Mouse (Mus musculus) forebrain, postnatal 0 days (tissue): ENCODE results near the gene Nck1. TPM values are rescaled to one million over a fixed set of nuclear protein-coding genes. Genes with fewer than 3 reads are reported as not detected.
A peak's percentile ranks its signal among the peaks of the same experiment; 100 is the strongest.

Experiments used
- ATAC-seq: fragments of 200-750 bp; cut with Nextera tagmentation; 2 replicates; pipeline ENCODE4 v1.8.0; 2017; ENCODE audit warnings: mild to moderate bottlenecking, moderate library complexity
- DNase-seq: peaks from one replicate; pipeline ENCODE4 v3.0.0-alpha.2; 2015
- H3K27ac ChIP-seq: fragments of 300-500 bp; sonication (generic); 2 replicates; pipeline ENCODE4 v1.5.1; 2014; ENCODE audit warnings: low read depth, mild to moderate bottlenecking, antibody characterized with exemption, low read length, moderate library complexity, mixed read lengths
- H3K27me3 ChIP-seq: fragments of 300-500 bp; sonication (generic); 2 replicates; pipeline ENCODE4 v1.6.1; 2014; ENCODE audit warnings: mild to moderate bottlenecking, low read length, mixed read lengths; ENCODE audit not compliant: insufficient read depth
- H3K36me3 ChIP-seq: fragments of 300-500 bp; sonication (generic); 2 replicates; pipeline ENCODE4 v1.6.1; 2014; ENCODE audit warnings: mild to moderate bottlenecking, moderate library complexity; ENCODE audit not compliant: insufficient read depth
- H3K4me1 ChIP-seq: fragments of 300-500 bp; sonication (generic); 2 replicates; pipeline ENCODE4 v1.6.1; 2014; ENCODE audit warnings: antibody characterized with exemption; ENCODE audit not compliant: insufficient read depth
- H3K4me2 ChIP-seq: fragments of 300-500 bp; sonication (generic); 2 replicates; pipeline ENCODE4 v1.6.1; 2014; ENCODE audit warnings: low read depth, mild to moderate bottlenecking, moderate library complexity
- H3K4me3 ChIP-seq: fragments of 300-500 bp; sonication (generic); 2 replicates; pipeline ENCODE4 v1.5.1; 2014; ENCODE audit warnings: low read depth, low read length, mixed read lengths
- H3K9ac ChIP-seq: fragments of 300-500 bp; sonication (generic); 2 replicates; pipeline ENCODE4 v1.6.1; 2014; ENCODE audit warnings: mild to moderate bottlenecking
- H3K9me3 ChIP-seq: fragments of 300-500 bp; sonication (generic); 2 replicates; pipeline ENCODE4 v1.6.1; 2016; ENCODE audit warnings: low read length
- CTCF ChIP-seq: sonication (generic); IDR thresholded peaks from 2 replicates; pipeline ENCODE4 v1.5.1; 2016; ENCODE audit warnings: antibody characterized with exemption, control low read depth, low read depth
- WGBS: fragments of 180-500 bp; shearing (Covaris S2); extraction: QIAGEN DNeasy Blood & Tissue Kit; methylation state at CpG from one replicate; pipeline ENCODE4 v1.1.7; 2014; 5-methylcytosine and 5-hydroxymethylcytosine counted together
- polyA plus RNA-seq: library from polyadenylated mRNA; unstranded; fragments of >200 nt; fragmentation: Nextera tagmentation; extraction: Ambion mirVana; gene quantifications from 2 replicates; pipeline ENCODE4 v1.2.1, GENCODE M21; 2015
- total RNA-seq: library from RNA; depleted of rRNA; stranded (reverse); fragments of >200 nt; gene quantifications from 2 replicates; pipeline ENCODE4 v1.2.3, GENCODE M21; 2014

Gene Nck1
- total and polyA plus RNA-seq, 2 experiments from 2014 or later: 14.7 to 28.0 TPM

DNA sequence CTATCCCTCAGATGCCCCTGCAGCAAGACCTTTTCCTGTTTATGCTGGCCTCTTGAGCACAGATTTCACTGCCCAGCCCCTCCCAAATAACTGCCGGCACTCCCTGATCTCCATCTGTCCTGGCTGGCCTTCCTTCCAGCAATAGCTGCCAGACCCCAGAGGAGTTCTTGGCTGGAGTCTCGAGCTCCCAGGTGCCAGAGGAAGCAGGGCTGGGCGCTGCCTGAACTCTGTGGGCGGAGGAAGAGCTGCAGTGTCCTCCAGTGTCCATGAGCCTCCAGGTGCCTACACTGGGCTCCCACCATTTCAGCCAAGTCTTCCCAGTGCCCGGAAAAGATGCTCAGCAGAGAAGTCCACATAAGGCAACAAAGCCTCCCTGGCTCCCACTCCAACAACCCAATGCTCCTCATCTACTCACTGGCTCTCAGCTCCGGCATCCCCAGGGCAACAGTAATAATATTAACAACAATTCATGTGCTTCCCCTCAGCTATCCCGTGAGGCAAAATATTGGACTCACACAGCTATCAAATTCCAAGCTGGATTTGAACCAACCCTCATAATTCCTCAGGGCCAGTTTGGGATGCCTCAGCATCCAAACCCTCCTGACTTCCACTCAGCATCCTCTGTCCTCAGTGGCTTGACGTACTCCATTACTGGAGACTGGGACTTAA is 74.9 kb downstream of the Nck1 start:
- no peaks in the 10 kb centered on the region for H3K4me1 ChIP-seq
- H3K9me3 ChIP-seq: no peaks in the 10 kb centered on the region
- WGBS: 57% methylated on average over 8 of the region's 8 CpGs
- DNase-seq (peak; percentile 21), ATAC-seq (no peak)
- no peak for TF ChIP-seq CTCF
- no peak overlapping the region for H3K27ac ChIP-seq
- H3K9ac ChIP-seq: no peak overlapping the region
- H3K4me3 ChIP-seq: no peak overlapping the region
- no peaks in the 10 kb centered on the region for H3K27me3 ChIP-seq
- no peaks in the 10 kb centered on the region for H3K36me3 ChIP-seq
- no peak overlapping the region for H3K4me2 ChIP-seq

DNA sequence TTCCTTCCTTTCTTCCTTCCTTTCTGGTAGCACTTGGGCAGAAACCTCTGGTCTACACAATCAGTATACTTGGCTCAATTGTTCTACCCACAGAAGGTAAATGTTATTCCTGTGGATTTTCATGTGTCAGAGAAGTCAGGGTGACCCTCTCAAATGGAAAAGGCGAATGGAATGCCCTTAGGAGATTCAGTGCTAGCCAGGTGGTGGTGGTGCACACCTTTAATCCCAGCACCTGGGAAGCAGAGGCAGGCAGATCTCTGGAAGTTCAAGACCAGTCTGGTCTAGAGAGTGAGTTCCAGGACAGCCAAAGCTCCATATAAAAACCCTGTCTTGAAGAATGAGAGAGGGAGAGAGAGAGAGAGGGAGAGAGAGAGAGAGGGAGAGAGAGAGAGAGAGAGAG is 75.7 kb downstream of the Nck1 start:
- Histone ChIP-seq H3K27me3 (no peaks in the 10 kb centered on the region), H3K4me2 (no peak overlapping the region), H3K36me3 (no peaks in the 10 kb centered on the region), H3K9me3 (no peaks in the 10 kb centered on the region), H3K27ac (no peak overlapping the region), H3K4me3 (no peak overlapping the region), H3K9ac (no peak overlapping the region), H3K4me1 (no peaks in the 10 kb centered on the region)
- TF ChIP-seq CTCF: no peak
- ATAC-seq (no peak), DNase-seq (no peak)
- 77% methylated on average over 1 of the region's 1 CpGs for WGBS

DNA sequence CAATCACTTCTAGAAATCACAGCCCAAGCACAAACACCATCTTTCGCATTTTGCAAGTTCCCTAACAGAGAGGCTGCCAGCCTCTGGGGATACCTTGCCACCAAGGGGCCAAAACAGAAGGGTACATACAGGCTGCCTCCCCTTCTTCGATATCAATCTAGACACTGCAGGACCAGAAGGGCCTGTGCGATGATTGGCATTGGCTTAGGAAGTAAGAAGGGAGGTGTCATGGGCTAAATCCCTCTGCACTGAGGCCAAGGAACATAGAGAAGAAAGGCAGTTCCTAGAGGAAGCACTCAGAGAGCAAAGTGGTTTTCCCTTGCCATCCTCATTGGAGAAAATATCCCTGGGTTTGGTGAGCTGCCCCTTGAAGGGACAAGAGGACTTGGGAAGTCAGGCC is 76.3 kb downstream of the Nck1 start:
- DNase-seq (no peak), ATAC-seq (no peak)
- H3K9ac ChIP-seq: no peak overlapping the region
- no peak overlapping the region for H3K4me3 ChIP-seq
- no peaks in the 10 kb centered on the region for H3K4me1 ChIP-seq
- 82% methylated on average over 3 of the region's 3 CpGs for WGBS
- H3K9me3 ChIP-seq: no peaks in the 10 kb centered on the region
- H3K36me3 ChIP-seq: no peaks in the 10 kb centered on the region
- no peak for TF ChIP-seq CTCF
- no peak overlapping the region for H3K4me2 ChIP-seq
- H3K27me3 ChIP-seq: no peaks in the 10 kb centered on the region
- H3K27ac ChIP-seq: no peak overlapping the region

DNA sequence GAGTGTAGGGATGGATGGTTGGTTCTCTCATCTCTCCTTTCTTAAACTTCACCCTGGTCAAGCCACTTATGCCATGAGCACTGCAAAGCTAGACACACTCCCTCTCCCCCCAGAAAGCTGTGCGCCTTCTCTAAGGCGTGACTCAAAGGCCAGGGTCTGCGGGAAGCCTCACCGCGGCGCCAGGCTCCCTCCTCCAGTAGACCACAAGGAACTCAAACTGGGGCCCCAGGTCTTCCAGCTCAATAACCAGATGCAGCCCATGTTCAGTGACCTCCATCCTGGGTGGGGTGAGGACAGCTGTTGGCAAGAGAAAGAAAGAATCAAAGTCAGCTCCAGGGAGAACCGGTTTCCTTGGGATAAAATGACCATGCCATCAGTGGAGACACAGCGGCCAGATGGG is 77.8 kb downstream of the Nck1 start:
- no peak overlapping the region for H3K9ac ChIP-seq
- H3K27ac ChIP-seq: no peak overlapping the region
- H3K27me3 ChIP-seq: no peaks in the 10 kb centered on the region
- TF ChIP-seq CTCF: no peak
- no peak for DNase-seq
- no peaks in the 10 kb centered on the region for H3K36me3 ChIP-seq
- 97% methylated on average over 8 of the region's 8 CpGs for WGBS
- H3K4me2 ChIP-seq: no peak overlapping the region
- H3K4me3 ChIP-seq: no peak overlapping the region
- no peak for ATAC-seq
- H3K4me1 ChIP-seq: no peaks in the 10 kb centered on the region
- no peaks in the 10 kb centered on the region for H3K9me3 ChIP-seq

DNA sequence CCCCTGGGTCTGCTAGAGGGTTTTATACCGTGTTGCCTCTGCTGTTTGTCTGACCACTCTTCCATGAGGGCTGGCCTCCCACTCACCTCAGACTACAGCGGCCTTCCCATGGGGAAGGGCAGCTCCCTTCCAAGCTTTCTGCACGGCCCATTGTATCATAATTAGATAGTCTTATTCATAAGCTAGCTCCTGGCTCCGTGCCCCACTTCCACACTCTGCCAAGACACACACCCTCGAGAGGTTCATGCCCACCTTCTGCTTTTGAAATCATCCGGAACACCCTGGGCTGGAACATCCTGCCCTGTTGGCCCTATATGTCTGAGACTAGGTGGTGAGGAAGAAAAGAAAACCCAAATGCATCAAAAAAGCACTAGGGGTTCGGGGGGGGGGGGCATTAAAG is 78.3 kb downstream of the Nck1 start:
- ATAC-seq (no peak; the same call in 1 of the 2 replicates), DNase-seq (no peak)
- Histone ChIP-seq H3K9me3 (no peaks in the 10 kb centered on the region), H3K27me3 (no peaks in the 10 kb centered on the region), H3K27ac (no peak overlapping the region), H3K4me1 (no peaks in the 10 kb centered on the region), H3K36me3 (no peaks in the 10 kb centered on the region), H3K4me3 (no peak overlapping the region), H3K9ac (no peak overlapping the region), H3K4me2 (no peak overlapping the region)
- WGBS: 34% methylated on average over 7 of the region's 7 CpGs
- no peak for TF ChIP-seq CTCF

DNA sequence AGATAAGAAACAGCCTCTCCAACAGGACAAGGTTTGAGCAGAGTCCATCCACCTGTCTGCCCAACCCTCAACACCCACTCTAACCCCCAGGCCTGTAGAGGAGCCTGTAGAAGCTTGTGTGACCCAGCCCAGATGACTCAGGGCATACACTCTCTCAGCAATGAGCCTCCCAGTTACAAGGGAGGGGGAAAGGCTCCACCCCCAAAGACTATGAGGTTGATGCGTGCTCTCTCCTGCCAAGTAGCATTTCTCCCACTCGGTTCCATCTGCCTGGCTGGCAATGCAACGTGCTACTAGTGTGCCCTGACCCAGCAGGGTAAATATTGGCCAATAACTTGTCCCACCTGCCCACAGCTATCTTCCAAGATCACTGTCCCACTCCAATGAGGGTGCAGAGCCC is 79.2 kb downstream of the Nck1 start:
- Histone ChIP-seq H3K4me3 (no peak overlapping the region), H3K36me3 (no peaks in the 10 kb centered on the region), H3K27ac (no peak overlapping the region), H3K27me3 (no peaks in the 10 kb centered on the region), H3K4me2 (no peak overlapping the region), H3K9ac (no peak overlapping the region), H3K4me1 (no peaks in the 10 kb centered on the region), H3K9me3 (no peaks in the 10 kb centered on the region)
- 61% methylated on average over 3 of the region's 3 CpGs for WGBS
- ATAC-seq (peak; percentile 32; the same call in 1 of the 2 replicates), DNase-seq (no peak)
- TF ChIP-seq CTCF: no peak

DNA sequence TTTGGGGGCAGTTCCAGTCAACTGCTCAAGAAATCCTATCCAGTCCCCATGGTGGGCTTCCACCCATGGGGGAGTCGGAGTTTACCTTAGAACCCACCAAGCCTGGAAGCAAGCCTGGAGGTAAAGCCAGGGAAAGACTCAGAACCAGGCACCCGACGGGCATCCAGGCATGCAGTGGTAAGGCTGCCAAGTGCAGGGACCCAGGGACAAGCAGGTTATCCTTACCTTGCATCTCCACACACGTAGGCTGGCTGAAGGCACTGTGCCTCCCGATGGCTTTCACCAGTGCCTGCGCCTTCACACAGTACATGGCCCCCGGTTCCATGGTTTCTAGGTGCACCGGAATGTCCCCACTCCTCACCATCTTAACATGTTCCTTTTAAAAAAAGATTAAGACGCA is 79.9 kb downstream of the Nck1 start:
- no peaks in the 10 kb centered on the region for H3K36me3 ChIP-seq
- no peaks in the 10 kb centered on the region for H3K9me3 ChIP-seq
- no peak for ATAC-seq
- 94% methylated on average over 9 of the region's 9 CpGs for WGBS
- no peak overlapping the region for H3K27ac ChIP-seq
- no peak overlapping the region for H3K9ac ChIP-seq
- H3K27me3 ChIP-seq: no peaks in the 10 kb centered on the region
- no peak for TF ChIP-seq CTCF
- no peak for DNase-seq
- H3K4me3 ChIP-seq: no peak overlapping the region
- H3K4me2 ChIP-seq: no peak overlapping the region
- no peaks in the 10 kb centered on the region for H3K4me1 ChIP-seq

DNA sequence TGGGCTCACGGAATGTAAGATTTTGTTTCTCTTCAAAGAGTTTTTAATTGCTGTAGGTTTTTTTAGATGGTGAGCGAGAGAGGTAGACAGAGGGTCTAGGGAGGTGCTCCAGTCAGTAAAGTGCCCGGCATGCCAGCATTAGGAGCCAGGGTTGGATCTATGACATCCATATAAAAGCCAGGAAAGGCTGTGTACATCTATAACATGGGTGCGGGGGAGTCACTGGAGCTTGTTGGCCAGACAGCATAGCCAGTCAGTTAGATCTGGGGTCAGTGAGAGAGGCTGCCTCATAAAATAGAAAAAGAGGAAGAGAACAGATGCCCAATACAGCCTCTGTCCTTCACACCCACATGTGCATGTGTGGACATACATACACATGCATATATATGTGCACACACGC is 80.6 kb downstream of the Nck1 start:
- ATAC-seq (no peak), DNase-seq (no peak)
- H3K4me2 ChIP-seq: no peak overlapping the region
- 97% methylated on average over 5 of the region's 5 CpGs for WGBS
- no peak for TF ChIP-seq CTCF
- H3K4me1 ChIP-seq: no peaks in the 10 kb centered on the region
- no peaks in the 10 kb centered on the region for H3K36me3 ChIP-seq
- H3K9ac ChIP-seq: no peak overlapping the region
- H3K9me3 ChIP-seq: no peaks in the 10 kb centered on the region
- H3K27me3 ChIP-seq: no peaks in the 10 kb centered on the region
- no peak overlapping the region for H3K27ac ChIP-seq
- H3K4me3 ChIP-seq: no peak overlapping the region
